Mouse (Mus musculus) left cerebral cortex, postnatal 4 days (tissue): Measurements from ENCODE around the gene Hrasls. TPM values are rescaled to one million over a fixed set of nuclear protein-coding genes. Genes with fewer than 3 reads are reported as not detected.

Experiments
- total RNA-seq, 2 experiments: library from RNA; stranded (reverse); gene quantifications; 2 replicates each; pipeline ENCODE4 v1.2.3; 2021

Gene Hrasls
- total RNA-seq, 2 experiments from 2014 or later: 5.1 to 5.9 TPM

Other genes with a start within 250 kb of the Hrasls start
- gene Atp13a5, start 169.0 kb downstream of the Hrasls start, total RNA-seq: 1 to 10 TPM; 4.9 to 5.3 TPM